Mouse (Mus musculus): Measurements from ENCODE around the gene Tas2r110. TPM values are rescaled to one million over a fixed set of nuclear protein-coding genes. Genes with fewer than 3 reads are reported as not detected.

The Tas2r110 gene
- total RNA-seq (2014; fragmentation: Nextera tagmentation) (not detected in 2 replicates), total RNA-seq (2017) (not detected in 2 replicates)

GRCm38 (mm10) chr6:132867708-132868107 is at the start of gene Tas2r110:
Tas2r110 (plus strand) TSS chr6:132868008.
- no peak for ATAC-seq (replicated peaks; ENCODE audit: low FRiP score, low TSS enrichment, poor library complexity, severe bottlenecking)

DNA sequence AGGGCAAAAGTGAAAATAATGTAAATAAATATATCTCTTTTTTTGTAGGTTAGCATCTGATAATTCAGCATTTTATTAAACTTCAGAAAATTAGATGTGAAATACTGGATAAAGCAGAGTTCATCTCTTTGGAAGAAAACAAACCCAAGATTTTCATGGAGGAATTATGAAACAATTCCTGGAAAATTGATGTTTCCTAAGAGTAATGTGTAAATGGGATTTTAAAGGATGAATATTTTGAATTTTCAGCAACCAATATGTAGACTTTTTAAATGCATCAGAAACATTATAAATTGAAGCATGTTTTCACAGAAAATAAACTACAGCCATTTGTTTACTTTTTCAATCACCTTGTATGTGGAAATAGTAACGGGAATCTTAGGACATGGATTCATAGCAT is 21.0 kb upstream of the Tas2r110 start, which contains the start of gene Tas2r123:
Gene Tas2r123 (plus strand): TSS at position 301 of the 400 bp plus-strand sequence.
- no peak for ATAC-seq (replicated peaks; ENCODE audit: low FRiP score, low TSS enrichment, poor library complexity, severe bottlenecking)

DNA sequence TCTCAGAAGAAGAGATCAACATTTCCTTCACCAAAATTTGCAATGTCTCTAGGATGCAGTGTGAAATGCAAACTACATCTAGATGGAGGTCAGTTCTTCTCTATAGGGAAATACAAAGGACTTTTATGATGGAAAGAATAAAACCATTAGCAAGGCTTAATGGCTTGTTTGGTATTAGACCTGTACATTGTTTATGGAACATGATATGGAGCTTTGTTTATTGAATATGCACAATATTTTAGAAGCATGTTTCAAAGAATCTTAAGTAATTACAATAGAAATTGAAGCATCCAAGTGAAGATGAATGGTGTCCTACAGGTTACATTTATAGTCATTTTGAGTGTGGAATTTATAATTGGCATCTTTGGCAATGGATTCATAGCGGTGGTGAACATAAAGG is 12.7 kb upstream of the Tas2r110 start, which contains the start of gene Tas2r116:
Gene Tas2r116 (plus strand): TSS at position 301 of the 400 bp plus-strand sequence.
- ATAC-seq (replicated peaks; ENCODE audit: low FRiP score, low TSS enrichment, poor library complexity, severe bottlenecking) = no peak

DNA sequence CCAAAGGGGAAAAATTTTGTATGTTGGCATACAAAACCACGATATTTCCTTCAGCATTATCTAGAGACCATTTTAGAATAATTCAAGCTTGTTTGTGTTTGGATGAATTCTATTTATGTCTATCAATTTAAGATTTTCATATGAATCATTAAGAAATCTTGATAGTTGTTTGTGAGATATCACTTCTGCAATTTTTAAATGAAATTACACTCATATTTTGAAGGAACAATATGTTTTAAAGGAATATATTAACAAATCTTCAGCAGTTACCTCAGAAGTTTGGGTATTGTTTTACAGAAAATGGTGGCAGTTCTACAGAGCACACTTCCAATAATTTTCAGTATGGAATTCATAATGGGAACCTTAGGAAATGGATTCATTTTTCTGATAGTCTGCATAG is 24.9 kb downstream of the Tas2r110 start, which contains the start of gene Tas2r113:
Gene Tas2r113 (plus strand): TSS at position 301 of the 400 bp plus-strand sequence.
- no peak for ATAC-seq (replicated peaks; ENCODE audit: low FRiP score, low TSS enrichment, poor library complexity, severe bottlenecking)

DNA sequence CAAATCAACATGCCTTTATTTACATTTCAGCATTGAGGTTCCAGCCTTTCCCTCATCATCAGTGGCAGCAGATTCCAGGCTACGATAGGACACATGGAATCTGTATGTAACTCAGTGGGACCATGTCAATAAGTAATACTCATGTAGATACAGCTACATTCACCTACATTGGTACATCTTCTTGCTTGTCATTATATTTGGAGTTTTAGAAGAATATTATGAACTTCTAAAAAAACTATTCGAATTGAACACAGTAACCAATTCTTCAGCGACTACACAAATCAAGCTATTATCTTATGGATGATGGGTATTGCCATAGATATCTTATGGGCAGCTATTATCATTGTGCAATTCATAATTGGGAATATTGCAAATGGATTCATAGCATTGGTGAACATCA is 41.5 kb downstream of the Tas2r110 start, which contains the start of gene Tas2r125:
Gene Tas2r125 (plus strand): TSS at position 301 of the 400 bp plus-strand sequence.
- ATAC-seq (replicated peaks; ENCODE audit: low FRiP score, low TSS enrichment, poor library complexity, severe bottlenecking) = no peak

Other genes with a start within 250 kb of the Tas2r110 start
- gene A630073D07Rik, start 216.5 kb upstream of the Tas2r110 start, total RNA-seq (2014; fragmentation: Nextera tagmentation) = not detected in 2 replicates
- not detected in 2 replicates for gene A630073D07Rik, start 216.5 kb upstream of the Tas2r110 start, total RNA-seq (2017)
- not detected in 2 replicates for gene Tas2r120, start 211.1 kb upstream of the Tas2r110 start, total RNA-seq (2014; fragmentation: Nextera tagmentation)
- gene Tas2r120, start 211.1 kb upstream of the Tas2r110 start, total RNA-seq (2017) = not detected in 2 replicates
- not detected in 2 replicates for gene Tas2r121, start 167.0 kb upstream of the Tas2r110 start, total RNA-seq (2014; fragmentation: Nextera tagmentation)
- not detected in 2 replicates for gene Tas2r121, start 167.0 kb upstream of the Tas2r110 start, total RNA-seq (2017)
- gene Tas2r122, start 156.1 kb upstream of the Tas2r110 start, total RNA-seq (2014; fragmentation: Nextera tagmentation) = not detected in 2 replicates
- not detected in 2 replicates for gene Tas2r122, start 156.1 kb upstream of the Tas2r110 start, total RNA-seq (2017)
- gene Tas2r115, start 130.0 kb upstream of the Tas2r110 start, total RNA-seq (2014; fragmentation: Nextera tagmentation) = not detected in 2 replicates
- gene Tas2r115, start 130.0 kb upstream of the Tas2r110 start, total RNA-seq (2017) = not detected in 2 replicates
- gene Tas2r124, start 113.3 kb upstream of the Tas2r110 start, total RNA-seq (2014; fragmentation: Nextera tagmentation) = not detected in 2 replicates
- not detected in 2 replicates for gene Tas2r124, start 113.3 kb upstream of the Tas2r110 start, total RNA-seq (2017)
- gene Tas2r102, start 105.9 kb upstream of the Tas2r110 start, total RNA-seq (2014; fragmentation: Nextera tagmentation) = not detected in 2 replicates
- not detected in 2 replicates for gene Tas2r102, start 105.9 kb upstream of the Tas2r110 start, total RNA-seq (2017)
- gene Tas2r136, start 89.8 kb upstream of the Tas2r110 start, total RNA-seq (2014; fragmentation: Nextera tagmentation) = not detected in 2 replicates
- not detected in 2 replicates for gene Tas2r136, start 89.8 kb upstream of the Tas2r110 start, total RNA-seq (2017)
- gene Tas2r117, start 65.2 kb upstream of the Tas2r110 start, total RNA-seq (2014; fragmentation: Nextera tagmentation) = not detected in 2 replicates
- not detected in 2 replicates for gene Tas2r117, start 65.2 kb upstream of the Tas2r110 start, total RNA-seq (2017)
- not detected in 2 replicates for gene Tas2r123, start 20.9 kb upstream of the Tas2r110 start, total RNA-seq (2014; fragmentation: Nextera tagmentation)
- not detected in 2 replicates for gene Tas2r123, start 20.9 kb upstream of the Tas2r110 start, total RNA-seq (2017)
- gene Tas2r116, start 12.6 kb upstream of the Tas2r110 start, total RNA-seq (2014; fragmentation: Nextera tagmentation) = not detected in 2 replicates
- not detected in 2 replicates for gene Tas2r116, start 12.6 kb upstream of the Tas2r110 start, total RNA-seq (2017)
- gene Tas2r113, start 25.0 kb downstream of the Tas2r110 start, total RNA-seq (2014; fragmentation: Nextera tagmentation) = not detected in 2 replicates
- gene Tas2r113, start 25.0 kb downstream of the Tas2r110 start, total RNA-seq (2017) = not detected in 2 replicates
- gene Tas2r125, start 41.6 kb downstream of the Tas2r110 start, total RNA-seq (2014; fragmentation: Nextera tagmentation) = not detected in 2 replicates
- not detected in 2 replicates for gene Tas2r125, start 41.6 kb downstream of the Tas2r110 start, total RNA-seq (2017)
- not detected in 2 replicates for gene Tas2r129, start 83.1 kb downstream of the Tas2r110 start, total RNA-seq (2014; fragmentation: Nextera tagmentation)
- not detected in 2 replicates for gene Tas2r129, start 83.1 kb downstream of the Tas2r110 start, total RNA-seq (2017)
- not detected in 2 replicates for gene Tas2r131, start 89.9 kb downstream of the Tas2r110 start, total RNA-seq (2014; fragmentation: Nextera tagmentation)
- not detected in 2 replicates for gene Tas2r131, start 89.9 kb downstream of the Tas2r110 start, total RNA-seq (2017)
- not detected in 2 replicates for gene Tas2r109, start 113.0 kb downstream of the Tas2r110 start, total RNA-seq (2014; fragmentation: Nextera tagmentation)
- gene Tas2r109, start 113.0 kb downstream of the Tas2r110 start, total RNA-seq (2017) = not detected in 2 replicates
- gene Tas2r103, start 169.1 kb downstream of the Tas2r110 start, total RNA-seq (2014; fragmentation: Nextera tagmentation) = not detected in 2 replicates
- gene Tas2r103, start 169.1 kb downstream of the Tas2r110 start, total RNA-seq (2017) = not detected in 2 replicates
- gene Tas2r140, start 187.8 kb downstream of the Tas2r110 start, total RNA-seq (2014; fragmentation: Nextera tagmentation) = not detected in 2 replicates
- not detected in 2 replicates for gene Tas2r140, start 187.8 kb downstream of the Tas2r110 start, total RNA-seq (2017)
- gene Smim10l1, start 236.9 kb downstream of the Tas2r110 start, total RNA-seq (2014; fragmentation: Nextera tagmentation) = 31.3 and 32.7 TPM in 2 replicates
- 88.6 and 135 TPM in 2 replicates for gene Smim10l1, start 236.9 kb downstream of the Tas2r110 start, total RNA-seq (2017)